Comparison of ENCODE assay signal across 8 mouse cellular contexts in the genomic region with DNA sequence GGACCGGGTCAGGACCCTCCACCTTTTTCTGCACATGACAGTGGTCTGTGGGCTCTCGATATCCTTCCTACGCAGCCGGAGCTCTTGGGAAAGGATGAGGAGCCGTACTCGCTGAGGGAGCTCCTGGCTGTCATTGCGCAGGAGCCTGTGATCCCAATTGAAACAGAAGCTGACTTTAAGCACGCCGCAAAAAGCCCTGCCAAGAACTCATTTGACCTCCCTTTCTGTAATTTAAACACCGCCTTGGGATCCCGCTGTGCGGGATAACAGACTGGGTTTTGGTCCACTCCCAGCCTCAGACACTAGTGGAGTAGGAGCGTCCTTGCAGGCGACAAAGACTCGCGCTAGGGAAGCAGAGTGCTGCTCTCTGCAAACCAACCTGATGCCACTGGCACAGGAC. TPM values are rescaled to one million over a fixed set of nuclear protein-coding genes. Genes with fewer than 3 reads are reported as not detected.
A peak's percentile ranks its signal among the peaks of the same experiment; 100 is the strongest.
DNase-seq lines count a peak whose midpoint lies in the region; ATAC-seq lines count a peak whose summit lies in the region.

No protein-coding gene starts in this region.

- peaks cover 10% of the 10 kb centered on the region for H3K4me1 ChIP-seq in hindbrain, embryonic 13.5 days (replicated peaks)
- H3K4me1 ChIP-seq in midbrain, embryonic 14.5 days (ENCODE audit: control insufficient read depth, insufficient read depth, low read length) = peaks cover 3% of the 10 kb centered on the region; the same call in 1 of the 2 replicates

- WGBS in hindbrain, embryonic 13.5 days = 10% methylated on average over 16 of the region's 16 CpGs
- WGBS in midbrain, embryonic 14.5 days = 9% methylated on average over 16 of the region's 16 CpGs

- peaks cover 50% of the 10 kb centered on the region for H3K27me3 ChIP-seq in hindbrain, embryonic 13.5 days
- H3K27me3 ChIP-seq in midbrain, embryonic 14.5 days (ENCODE audit: control insufficient read depth, insufficient read depth, low read length) = peaks cover 21% of the 10 kb centered on the region; the same call in 1 of the 2 replicates

- no peak for ATAC-seq in hindbrain, embryonic 13.5 days (ENCODE audit: low FRiP score)
- no peak for ATAC-seq in midbrain, embryonic 14.5 days (ENCODE audit: low FRiP score, low TSS enrichment)
- no peak for ATAC-seq in activated CD4-positive, CD25-positive, alpha-beta regulatory T cell, adult 4 months

- DNase-seq in cerebellum, postnatal 14 days = peak; percentile 45 to 52
- DNase-seq in cerebellum, adult 9-10 months = no peak
- DNase-seq in right cerebral cortex, postnatal 4 days = peak; percentile 33
- no peak for DNase-seq in right cerebral cortex, postnatal 36 days (ENCODE audit: low spot score in 2 of 2)
- peak; percentile 54 for DNase-seq in midbrain, embryonic 14.5 days
- no peak for DNase-seq in cerebellum, adult 9-11 months

- H3K36me3 ChIP-seq in hindbrain, embryonic 13.5 days = no peaks in the 10 kb centered on the region
- no peaks in the 10 kb centered on the region for H3K36me3 ChIP-seq in midbrain, embryonic 14.5 days (ENCODE audit: control insufficient read depth, insufficient read depth, low read length)

- H3K4me2 ChIP-seq in hindbrain, embryonic 13.5 days = peak overlapping the region; percentile 99
- peak overlapping the region; percentile 99 for H3K4me2 ChIP-seq in midbrain, embryonic 14.5 days (ENCODE audit: low read length)

- H3K9me3 ChIP-seq in hindbrain, embryonic 13.5 days = no peaks in the 10 kb centered on the region
- no peaks in the 10 kb centered on the region for H3K9me3 ChIP-seq in midbrain, embryonic 14.5 days (ENCODE audit: control insufficient read depth, low read length)

- peak overlapping the region; percentile 58 for H3K4me3 ChIP-seq in hindbrain, embryonic 13.5 days
- H3K4me3 ChIP-seq in midbrain, embryonic 14.5 days (replicated peaks; ENCODE audit: low read depth, low read length) = peak overlapping the region; percentile 54

- no peak overlapping the region for H3K27ac ChIP-seq in hindbrain, embryonic 13.5 days
- no peak overlapping the region for H3K27ac ChIP-seq in midbrain, embryonic 14.5 days (replicated peaks; ENCODE audit: low read depth, low read length)

- peak overlapping the region; percentile 82; the same call in 1 of the 2 replicates for H3K9ac ChIP-seq in hindbrain, embryonic 13.5 days
- no peak overlapping the region; the same call in 1 of the 2 replicates for H3K9ac ChIP-seq in midbrain, embryonic 14.5 days (replicated peaks; ENCODE audit: low read length)

RNA-seq across cellular contexts. Expression of gene Fndc1, which starts 0.5 kb away (rescaled TPM):
- polyA plus RNA-seq in hindbrain, embryonic 13.5 days (2015; fragmentation: Nextera tagmentation; extraction: Ambion mirVana) = 4.5 and 4.7 TPM in 2 replicates
- 3.5 and 3.8 TPM in 2 replicates for polyA plus RNA-seq in midbrain, embryonic 14.5 days (2014; fragmentation: Nextera tagmentation; extraction: Ambion mirVana)
- polyA plus RNA-seq in activated CD4-positive, CD25-positive, alpha-beta regulatory T cell, adult 4 months (2017; shearing (Covaris generic)) = under 1 TPM in 1 of 2 experiments, not detected in 1; 0.13 TPM

Comparison
In these comparisons a context has a peak if more than half of its experiments do, and no peak if none do; other contexts are left out.
1. DNase-seq: peak in cerebellum, postnatal 14 days (2 of 2), right cerebral cortex, postnatal 4 days (single experiment) and midbrain, embryonic 14.5 days (single experiment); none in cerebellum, adult 9-10 months (single experiment), right cerebral cortex, postnatal 36 days (0 of 2) and cerebellum, adult 9-11 months (single experiment).